Mouse (Mus musculus) intestine, embryonic 16.5 days (tissue): ENCODE results near the gene Cavin1. TPM values are rescaled to one million over a fixed set of nuclear protein-coding genes. Genes with fewer than 3 reads are reported as not detected.

Source experiments
- ATAC-seq: fragments of 200-750 bp; cut with Nextera tagmentation; 2 replicates; pipeline ENCODE4 v1.8.0; 2017; ENCODE audit warnings: moderate TSS enrichment, moderate library complexity
- H3K27ac ChIP-seq: fragments of 300-500 bp; sonication (generic); 2 replicates; pipeline ENCODE4 v1.5.1; 2014; ENCODE audit warnings: mild to moderate bottlenecking, low read length
- H3K27me3 ChIP-seq: fragments of 300-500 bp; sonication (generic); replicated peaks from 2 replicates; pipeline ENCODE4 v1.6.1; 2014; ENCODE audit warnings: low read length, control low read depth, mixed read lengths; ENCODE audit not compliant: control insufficient read depth, insufficient read depth
- H3K36me3 ChIP-seq: fragments of 300-500 bp; sonication (generic); 2 replicates; pipeline ENCODE4 v1.6.1; 2014; ENCODE audit warnings: low read length, control low read depth; ENCODE audit not compliant: control insufficient read depth, insufficient read depth
- H3K4me1 ChIP-seq: fragments of 300-500 bp; sonication (generic); 2 replicates; pipeline ENCODE4 v1.6.1; 2014; ENCODE audit warnings: low read length, control low read depth, mixed read lengths; ENCODE audit not compliant: control insufficient read depth, insufficient read depth
- H3K4me2 ChIP-seq: fragments of 300-500 bp; sonication (generic); 2 replicates; pipeline ENCODE4 v1.6.1; 2014; ENCODE audit warnings: low read depth, low read length, control low read depth
- H3K4me3 ChIP-seq: fragments of 300-500 bp; sonication (generic); 2 replicates; pipeline ENCODE4 v1.5.1; 2014; ENCODE audit warnings: mild to moderate bottlenecking, low read length
- H3K9ac ChIP-seq: fragments of 300-500 bp; sonication (generic); 2 replicates; pipeline ENCODE4 v1.6.1; 2014; ENCODE audit warnings: low read depth, low read length
- H3K9me3 ChIP-seq: fragments of 300-500 bp; sonication (generic); 2 replicates; pipeline ENCODE4 v1.6.1; 2016; ENCODE audit warnings: low read length, control low read depth; ENCODE audit not compliant: control insufficient read depth
- WGBS: fragments of 180-500 bp; shearing (Covaris S2); extraction: QIAGEN DNeasy Blood & Tissue Kit; methylation state at CpG from one replicate; pipeline ENCODE4 v1.1.7; 2014; 5-methylcytosine and 5-hydroxymethylcytosine counted together
- polyA plus RNA-seq: library from polyadenylated mRNA; unstranded; fragments of >200 nt; fragmentation: Nextera tagmentation; extraction: Ambion mirVana; gene quantifications from 2 replicates; pipeline ENCODE4 v1.2.1, GENCODE M21; 2015

The Cavin1 gene
- polyA plus RNA-seq, 1 experiment from 2014 or later = 214 TPM

DNA sequence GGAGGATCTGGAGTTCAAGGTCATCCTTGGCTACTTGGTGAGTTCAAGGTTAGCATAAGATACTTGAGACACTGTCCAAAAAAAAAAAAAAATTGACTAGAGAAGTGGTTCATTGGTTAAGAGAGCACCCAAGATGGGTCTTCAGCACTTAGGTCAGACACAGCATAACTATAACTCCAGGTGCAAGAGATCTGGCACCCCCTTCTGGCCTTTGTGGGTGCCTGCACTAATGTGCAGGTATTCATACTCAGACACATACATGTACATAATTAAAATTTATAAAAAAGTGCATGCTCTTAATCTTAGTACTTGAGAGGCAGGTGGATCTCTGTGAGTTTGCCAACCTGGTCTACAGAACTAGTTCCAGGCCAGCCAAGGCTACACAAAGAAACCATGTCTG lies 23.1 kb downstream of the Cavin1 start:
- ATAC-seq = no peak
- Histone ChIP-seq H3K4me3 (no peak overlapping the region), H3K4me2 (no peak overlapping the region), H3K9me3 (peaks cover 5% of the 10 kb centered on the region; the same call in 1 of the 2 replicates), H3K9ac (no peak overlapping the region), H3K27me3 (no peaks in the 10 kb centered on the region), H3K36me3 (no peaks in the 10 kb centered on the region), H3K4me1 (peaks cover 10% of the 10 kb centered on the region; the same call in 1 of the 2 replicates), H3K27ac (no peak overlapping the region)

DNA sequence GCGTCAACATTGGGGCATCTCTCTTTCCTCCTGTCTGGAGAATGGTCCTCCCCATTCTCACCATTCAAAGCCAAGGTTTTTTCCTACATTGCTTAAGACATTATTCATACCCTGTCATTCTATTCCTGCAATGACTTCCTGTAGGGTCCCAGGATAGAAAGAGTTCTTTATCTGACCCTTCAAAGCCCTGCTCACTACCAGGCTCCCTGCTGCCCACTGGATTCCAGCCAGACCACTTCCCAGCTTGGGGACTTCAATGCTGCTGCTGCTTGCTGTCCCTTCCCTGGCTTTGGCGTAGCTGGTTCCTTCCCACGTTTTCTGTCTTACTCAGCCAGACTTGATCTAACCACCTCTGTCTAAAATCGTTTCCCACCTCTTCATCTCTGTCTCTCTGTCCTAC lies 23.8 kb downstream of the Cavin1 start:
- no peak overlapping the region for H3K27ac ChIP-seq
- ATAC-seq = no peak
- peaks cover 5% of the 10 kb centered on the region; the same call in 1 of the 2 replicates for H3K9me3 ChIP-seq
- H3K4me2 ChIP-seq = no peak overlapping the region
- no peak overlapping the region for H3K9ac ChIP-seq
- H3K4me3 ChIP-seq = no peak overlapping the region
- 0 out of 2 replicates have a peak, but pooled peaks cover 3% of the 10 kb centered on the region for H3K4me1 ChIP-seq
- 51% methylated on average over 4 of the region's 4 CpGs for WGBS
- H3K36me3 ChIP-seq = no peaks in the 10 kb centered on the region
- H3K27me3 ChIP-seq = no peaks in the 10 kb centered on the region

DNA sequence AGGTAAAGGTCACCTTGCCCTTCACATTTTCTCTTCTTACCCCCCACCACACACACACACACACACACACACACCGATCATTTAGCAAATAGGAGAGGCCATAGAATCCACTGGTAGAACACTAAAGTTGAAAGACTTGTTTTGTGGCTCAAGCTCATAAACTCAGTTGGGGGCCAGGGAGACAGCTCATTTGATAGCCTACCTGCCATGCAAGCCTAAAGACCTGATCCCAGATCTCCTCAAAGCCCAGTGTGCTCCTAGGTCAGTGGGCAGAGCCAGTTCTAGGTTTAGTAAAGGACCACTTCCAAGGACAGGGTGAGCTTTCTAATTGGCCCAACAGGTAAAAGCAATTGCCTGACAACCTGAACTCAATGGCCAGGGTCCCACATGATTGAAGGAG lies 28.3 kb downstream of the Cavin1 start:
- ATAC-seq = no peak
- WGBS = 50% methylated on average over 1 of the region's 1 CpGs
- H3K27ac ChIP-seq = no peak overlapping the region
- peaks cover 5% of the 10 kb centered on the region; the same call in 1 of the 2 replicates for H3K9me3 ChIP-seq
- no peak overlapping the region for H3K4me2 ChIP-seq
- no peak overlapping the region for H3K4me3 ChIP-seq
- H3K9ac ChIP-seq = no peak overlapping the region
- no peaks in the 10 kb centered on the region for H3K27me3 ChIP-seq
- H3K36me3 ChIP-seq = no peaks in the 10 kb centered on the region
- H3K4me1 ChIP-seq = peaks cover 9% of the 10 kb centered on the region; the same call in 1 of the 2 replicates

DNA sequence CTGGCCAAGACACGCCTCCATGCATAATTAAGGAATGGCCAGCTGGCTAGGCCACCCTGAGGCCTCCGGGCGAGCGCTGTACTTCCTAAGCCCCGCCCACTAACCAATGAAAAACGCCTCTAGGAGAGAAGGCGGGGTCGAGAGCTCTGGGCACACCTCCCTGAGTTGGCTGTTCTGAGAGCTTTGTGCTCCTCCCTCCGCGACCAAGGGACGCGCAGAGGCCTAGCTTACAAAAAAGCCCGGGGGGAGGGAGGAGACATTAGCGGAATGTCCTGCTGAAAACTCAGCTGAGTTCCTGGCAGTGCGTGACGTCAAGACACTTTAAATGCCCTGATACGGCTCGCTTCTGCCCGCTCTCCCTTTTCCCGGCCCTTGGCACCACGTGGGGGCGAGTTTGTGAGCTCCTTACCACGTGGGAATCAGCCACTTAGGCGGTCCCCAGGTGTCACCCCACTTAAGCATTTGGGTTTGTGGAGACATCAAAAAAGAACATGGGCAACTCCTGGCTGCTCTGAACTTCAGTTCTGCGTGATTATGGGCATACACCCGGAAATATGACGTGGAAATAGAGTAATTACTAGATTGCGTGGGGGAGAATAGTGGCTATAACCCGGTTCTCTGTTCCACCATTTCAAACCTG lies 31.1 kb downstream of the Cavin1 start, which contains the start of gene Stat3:
Gene Stat3 (minus strand): TSS at position 29 of the 640 bp plus-strand sequence.
- Histone ChIP-seq H3K9ac (peak within 1 kb of the TSS; percentile 80), H3K27me3 (no peaks in the 10 kb centered on the region), H3K4me3 (peak within 1 kb of the TSS; percentile 67), H3K27ac (peak within 1 kb of the TSS; percentile 63), H3K4me2 (peak within 1 kb of the TSS; percentile 92), H3K4me1 (peaks cover 16% of the 10 kb centered on the region), H3K36me3 (no peaks in the 10 kb centered on the region), H3K9me3 (no peaks in the 10 kb centered on the region)
- peak; percentile 99 for ATAC-seq
- under 1% methylated on average over 29 of the region's 29 CpGs for WGBS

DNA sequence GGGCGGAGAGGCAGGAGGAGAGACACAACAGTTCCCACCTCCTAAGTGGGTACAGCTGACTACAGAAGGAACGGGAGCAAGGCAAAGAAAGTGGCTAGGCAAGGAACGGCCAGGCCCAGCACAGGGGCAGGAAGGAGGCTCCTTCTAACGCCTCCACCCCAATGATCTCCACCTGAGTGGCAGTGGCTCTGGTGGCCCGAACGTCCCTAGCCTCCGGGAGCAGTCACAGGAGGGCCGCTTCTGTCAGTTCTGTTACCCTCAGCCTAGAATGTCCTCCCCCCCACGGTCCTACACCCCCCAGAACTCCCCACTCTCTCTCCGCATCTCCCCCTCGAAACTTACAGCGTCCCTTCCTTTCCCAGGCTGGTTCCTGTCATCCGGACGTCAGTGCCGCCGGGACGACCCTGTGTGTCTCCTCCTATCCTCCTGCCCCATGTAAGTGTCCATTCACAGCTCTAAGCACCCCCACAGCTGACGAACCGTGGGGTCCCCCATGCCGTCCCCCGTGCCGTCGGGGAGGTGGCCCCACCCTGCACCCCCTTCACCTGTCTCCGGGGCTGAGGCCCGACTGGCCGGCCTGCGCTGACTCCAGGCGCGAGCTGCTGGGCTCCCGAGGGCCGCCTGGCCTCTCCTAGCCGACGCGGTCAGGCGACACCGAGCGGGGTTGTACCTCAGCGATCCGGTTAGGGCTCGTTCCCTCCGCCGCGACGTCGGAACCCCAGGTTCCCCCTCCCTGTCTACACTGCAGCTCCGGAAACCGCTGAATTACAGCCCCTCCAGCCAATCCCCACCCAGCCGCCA lies 31.8 kb downstream of the Cavin1 start:
- H3K9ac ChIP-seq = peak overlapping the region; percentile 80
- ATAC-seq = peak; percentile 47
- WGBS = under 1% methylated on average over 47 of the region's 48 CpGs

DNA sequence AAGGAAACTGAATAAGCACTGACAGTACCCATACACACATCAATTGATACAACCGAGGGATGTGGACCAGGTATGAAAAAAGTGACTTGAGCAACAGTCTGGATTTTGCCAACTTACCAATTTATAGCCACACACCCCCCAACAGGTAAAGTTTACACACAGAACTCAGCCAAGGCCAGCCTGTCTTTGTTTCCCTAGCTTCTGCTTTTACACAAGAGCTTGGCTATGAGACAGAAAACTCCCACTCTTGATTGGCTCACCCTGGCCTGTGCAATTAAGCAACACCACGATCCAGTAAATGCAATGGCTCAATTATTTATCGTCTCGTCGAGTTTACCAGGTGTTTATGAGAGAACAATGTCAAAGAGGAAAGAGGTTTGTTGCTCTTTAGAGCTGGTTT lies 32.6 kb downstream of the Cavin1 start:
- Histone ChIP-seq H3K4me2 (peak overlapping the region; percentile 65), H3K27me3 (no peaks in the 10 kb centered on the region), H3K36me3 (no peaks in the 10 kb centered on the region), H3K4me3 (peak overlapping the region; percentile 67), H3K27ac (no peak overlapping the region), H3K4me1 (peaks cover 16% of the 10 kb centered on the region), H3K9me3 (no peaks in the 10 kb centered on the region), H3K9ac (peak overlapping the region; percentile 80)
- ATAC-seq = no peak
- WGBS = 18% methylated on average over 5 of the region's 5 CpGs

More for the DNA sequence above, 31.8 kb downstream of the Cavin1 start:
- Histone ChIP-seq H3K27me3 (no peaks in the 10 kb centered on the region), H3K36me3 (no peaks in the 10 kb centered on the region), H3K4me3 (peak overlapping the region; percentile 67), H3K4me1 (peaks cover 16% of the 10 kb centered on the region), H3K27ac (peak overlapping the region; percentile 63), H3K9me3 (no peaks in the 10 kb centered on the region), H3K4me2 (peak overlapping the region; percentile 65)

DNA sequence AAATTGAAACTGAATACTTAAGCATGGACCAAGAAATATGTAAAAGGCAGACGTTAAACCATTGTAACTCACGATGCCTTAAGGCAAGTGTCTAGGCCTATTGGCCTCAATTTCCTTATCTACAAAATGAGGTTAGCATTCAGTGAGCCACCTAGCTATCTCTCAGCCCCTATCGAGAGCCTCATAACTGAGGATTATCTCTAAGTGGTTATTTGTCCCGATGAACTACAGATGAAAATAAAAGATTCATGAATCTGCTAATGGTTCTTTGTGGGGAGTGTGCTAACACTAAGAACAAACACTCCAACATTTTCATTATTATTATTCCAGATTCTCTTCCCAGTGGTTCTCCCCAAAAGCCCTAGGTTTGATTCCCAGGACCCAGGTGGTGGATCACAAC lies 33.4 kb downstream of the Cavin1 start:
- H3K9ac ChIP-seq = no peak overlapping the region
- ATAC-seq = no peak
- no peak overlapping the region for H3K4me2 ChIP-seq
- no peaks in the 10 kb centered on the region for H3K9me3 ChIP-seq
- H3K36me3 ChIP-seq = no peaks in the 10 kb centered on the region
- WGBS = 69% methylated on average over 4 of the region's 4 CpGs
- H3K4me3 ChIP-seq = no peak overlapping the region
- H3K27ac ChIP-seq = no peak overlapping the region
- H3K27me3 ChIP-seq = no peaks in the 10 kb centered on the region
- H3K4me1 ChIP-seq = peaks cover 16% of the 10 kb centered on the region

DNA sequence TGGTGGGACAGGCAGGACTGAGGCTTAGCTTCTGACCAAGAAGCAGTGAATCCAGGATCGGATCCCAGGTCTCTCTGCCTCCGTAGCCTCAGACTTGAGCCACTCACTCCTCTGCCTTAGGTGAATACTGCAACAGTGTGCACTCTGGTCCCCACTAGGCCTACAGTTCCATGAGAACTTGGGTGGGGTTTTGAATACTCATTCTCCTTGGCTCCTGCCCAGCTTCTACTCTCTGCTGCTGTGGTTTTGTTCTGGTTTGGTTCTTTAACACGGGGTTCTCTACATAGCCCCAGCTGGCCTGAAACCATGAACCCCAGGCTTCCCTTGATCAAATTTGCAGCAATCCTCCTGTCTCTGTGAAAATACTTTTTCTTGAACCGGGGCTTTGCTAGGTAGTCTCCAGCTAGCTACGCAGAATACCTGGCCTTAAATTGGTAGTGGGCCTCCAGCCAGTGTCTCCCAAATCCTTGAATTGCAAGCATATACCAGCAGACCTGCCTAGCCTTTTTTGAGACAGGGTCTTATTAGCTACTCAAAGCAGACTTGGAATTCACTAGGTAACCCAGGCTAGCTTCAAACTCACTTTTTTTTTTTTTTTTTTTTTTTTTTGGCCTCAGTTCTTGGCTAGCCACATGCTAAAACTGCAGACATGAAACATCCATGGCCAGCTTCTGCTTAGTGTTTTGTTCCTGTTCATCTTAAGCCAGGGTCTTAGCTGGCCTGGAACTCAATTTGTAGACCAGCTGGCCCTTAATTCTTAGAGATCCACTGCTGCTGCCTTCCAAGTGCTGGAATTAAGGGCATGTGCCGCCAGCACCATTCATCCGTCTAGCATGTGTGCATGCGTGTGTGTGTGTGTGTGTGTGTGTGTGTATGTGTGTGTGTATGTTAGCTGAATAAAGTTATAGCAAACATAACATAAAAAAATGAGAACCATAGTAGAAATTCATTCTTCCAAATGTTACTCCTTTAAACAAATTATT lies 35.0 kb downstream of the Cavin1 start:
- Histone ChIP-seq H3K4me1 (peaks cover 22% of the 10 kb centered on the region), H3K27me3 (no peaks in the 10 kb centered on the region), H3K27ac (no peak overlapping the region), H3K9ac (no peak overlapping the region), H3K9me3 (no peaks in the 10 kb centered on the region), H3K36me3 (no peaks in the 10 kb centered on the region), H3K4me2 (no peak overlapping the region), H3K4me3 (no peak overlapping the region)
- ATAC-seq = no peak
- WGBS = 82% methylated on average over 8 of the region's 8 CpGs
